ENCODE assay signal across 16 mouse cellular contexts in the genomic region with DNA sequence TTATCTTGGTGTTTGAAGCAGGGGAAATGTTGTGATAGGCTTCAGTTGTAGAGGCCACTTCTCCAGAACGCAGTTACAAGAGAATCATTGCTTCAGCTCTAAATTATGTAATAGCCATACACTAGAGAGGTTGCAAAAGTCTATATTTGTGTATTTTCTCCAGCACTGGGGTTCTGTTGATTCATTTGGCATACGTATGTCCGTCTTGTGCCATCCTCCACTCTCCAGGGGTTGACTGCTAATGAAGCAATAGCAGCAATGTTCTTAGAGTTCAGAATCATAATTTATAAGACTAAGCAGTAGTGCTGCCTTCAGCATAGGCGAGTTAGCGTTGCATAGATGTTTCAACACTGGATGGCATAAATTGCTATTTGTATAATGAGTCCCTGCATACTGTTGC. TPM values are rescaled to one million over a fixed set of nuclear protein-coding genes. Genes with fewer than 3 reads are reported as not detected.
A peak's percentile ranks its signal among the peaks of the same experiment; 100 is the strongest.
DNase-seq lines count a peak whose midpoint lies in the region; ATAC-seq and TF ChIP-seq lines count a peak whose summit lies in the region.
"Had no signal": no experiment of that assay in that cellular context is flagged by ENCODE, and none has a peak within 500 bp of the region (broad histone marks: within the 10 kb centered on the region; RNA-seq: fewer than 3 reads in every experiment).

No protein-coding gene starts in this region.

- H3K4me2 ChIP-seq in lung, postnatal 0 days (replicated peaks; ENCODE audit: low read depth, low read length), result no peak overlapping the region
- H3K4me2 ChIP-seq: limb, embryonic 13.5 days had no signal

- no peak overlapping the region for H3K9ac ChIP-seq in lung, postnatal 0 days (replicated peaks; ENCODE audit: low read depth)
- H3K9ac ChIP-seq: limb, embryonic 13.5 days had no signal

- H3K9me3 ChIP-seq in lung, postnatal 0 days (ENCODE audit: low read length), result no peaks in the 10 kb centered on the region
- H3K9me3 ChIP-seq: embryonic facial prominence, embryonic 10.5 days; limb, embryonic 13.5 days had no signal

- peak; percentile 81 for DNase-seq in heart, adult 11 months
- DNase-seq in heart, adult 18-20 months, result no peak
- DNase-seq in lung, postnatal 0 days (ENCODE audit: low spot score), result peak; percentile 93
- no peak for DNase-seq in lung, postnatal 4 days
- DNase-seq in urinary bladder, adult 2 months (ENCODE audit: low spot score), result no peak
- no peak for DNase-seq in embryo, embryonic 9.5 days (ENCODE audit: extremely low spot score)
- DNase-seq: adrenal gland, postnatal 36 days; cerebellum, postnatal 14 days; kidney, adult 8-10 months; right cerebral cortex, adult 18-20 months; spleen, adult 18-20 months; thymus, postnatal 14 days had no signal

- H3K36me3 ChIP-seq in lung, postnatal 0 days (ENCODE audit: insufficient read depth, low read length), result no peaks in the 10 kb centered on the region
- H3K36me3 ChIP-seq: embryonic facial prominence, embryonic 10.5 days; limb, embryonic 13.5 days had no signal

- TF ChIP-seq EP300 in lung, postnatal 0 days (IDR thresholded peaks at IDR 0.05), result peak; percentile 76; the same call in 1 of the 2 replicates

- no peak for TF ChIP-seq CTCF in lung, postnatal 0 days (IDR thresholded peaks at IDR 0.05)
- no peak for TF ChIP-seq CTCF in bone marrow macrophage, adult 2 months (IDR thresholded peaks at IDR 0.05; ENCODE audit: low read depth, low read length)

- H3K4me1 ChIP-seq in lung, postnatal 0 days (ENCODE audit: insufficient read depth, low read depth, low read length), result peaks cover 5% of the 10 kb centered on the region; the same call in 1 of the 2 replicates
- H3K4me1 ChIP-seq in bone marrow macrophage, adult 2 months (ENCODE audit: control insufficient read depth, insufficient read depth, low read length), result peaks cover 62% of the 10 kb centered on the region

- H3K4me3 ChIP-seq in lung, postnatal 0 days (ENCODE audit: low read depth, low read length), result no peak overlapping the region
- no peak overlapping the region for H3K4me3 ChIP-seq in bone marrow macrophage, adult 2 months (ENCODE audit: insufficient read depth, low read length)
- H3K4me3 ChIP-seq: embryonic facial prominence, embryonic 10.5 days; limb, embryonic 13.5 days had no signal

- ATAC-seq in lung, postnatal 0 days, result peak; percentile 80
- peak; percentile 79 for ATAC-seq in megakaryocyte, adult 5-6 weeks (ENCODE audit: poor library complexity, severe bottlenecking)

- TF ChIP-seq POLR2A in bone marrow macrophage, adult 2 months (IDR thresholded peaks at IDR 0.05; ENCODE audit: borderline replicate concordance, low read depth, low read length), result no peak

- 48% methylated on average over 5 of the region's 5 CpGs for WGBS in lung, postnatal 0 days

- H3K27ac ChIP-seq in lung, postnatal 0 days (ENCODE audit: low read length), result 0 out of 2 replicates have a peak overlapping the region, but pooled peaks have one; percentile 11
- peak overlapping the region; percentile 13; the same call in 1 of the 2 replicates for H3K27ac ChIP-seq in bone marrow macrophage, adult 2 months (ENCODE audit: insufficient read depth, low read depth, low read length)
- H3K27ac ChIP-seq: embryonic facial prominence, embryonic 10.5 days; limb, embryonic 13.5 days had no signal

- H3K27me3 ChIP-seq in lung, postnatal 0 days (replicated peaks; ENCODE audit: insufficient read depth, low read length), result no peaks in the 10 kb centered on the region
- H3K27me3 ChIP-seq: limb, embryonic 13.5 days had no signal

RNA-seq across cellular contexts. Expression of a gene that starts 33.9 kb away (rescaled TPM):
- 10 to 100 TPM; 61.2 to 61.4 TPM for total RNA-seq in heart, adult 18-20 months (2021)
- polyA plus RNA-seq in lung, postnatal 0 days (2015; fragmentation: Nextera tagmentation; extraction: Ambion mirVana), result 277 and 282 TPM in 2 replicates
- polyA plus RNA-seq in bone marrow macrophage, adult 2 months (2012; ENCODE audit: insufficient read depth, insufficient read length, missing spikeins), result 252 and 272 TPM in 2 replicates
- 81.2 and 94.2 TPM in 2 replicates for total RNA-seq in megakaryocyte, adult 5-6 weeks (2015)
- total RNA-seq in megakaryocyte, adult 5-6 weeks (2017), result 118 and 132 TPM in 2 replicates
- 38.5 and 49.5 TPM in 2 replicates for polyA plus RNA-seq in urinary bladder, adult 2 months (2012; rRNA removed)

Comparison
In these comparisons a context has a peak if more than half of its experiments do, and no peak if none do; other contexts are left out.
1. DNase-seq: peak in heart, adult 11 months (single experiment) and lung, postnatal 0 days (single experiment); none in heart, adult 18-20 months (0 of 2), lung, postnatal 4 days (0 of 2), urinary bladder, adult 2 months (single experiment) and embryo, embryonic 9.5 days (single experiment).